Mouse (Mus musculus) lung, embryonic 15.5 days (tissue): Measurements from ENCODE around the gene Plekhb2. TPM values are rescaled to one million over a fixed set of nuclear protein-coding genes. Genes with fewer than 3 reads are reported as not detected.

ENCODE experiments used
- polyA plus RNA-seq: library from polyadenylated mRNA; unstranded; fragments of >200 nt; fragmentation: Nextera tagmentation; extraction: Ambion mirVana; gene quantifications from 2 replicates; pipeline ENCODE4 v1.2.1, GENCODE M21; 2015

Gene Plekhb2
- polyA plus RNA-seq, 1 experiment from 2014 or later, result 31.8 TPM

Other genes with a start within 250 kb of the Plekhb2 start
- 72.1 and 74.9 TPM in 2 replicates for gene Fam168b, start 6.9 kb upstream of the Plekhb2 start, polyA plus RNA-seq